Mouse (Mus musculus): ENCODE measurements at regions not wholly inside any gene's neighbourhood (a gene's known extent, or its start where the extent isn't known, plus 50 kb on each side); places are given as distances from the start of the nearest gene placed in this dataset.

- TF ChIP-seq CTCF (IDR thresholded peaks at IDR 0.05) (peak; percentile 81), EP300 (IDR thresholded peaks at IDR 0.05) (no peak)
Measured at GRCm38 (mm10) chr2:72728699-72729098, 251.5 kb downstream of the Sp3 start.
